Mouse (Mus musculus): ENCODE measurements around the gene Ddx54. TPM values are rescaled to one million over a fixed set of nuclear protein-coding genes. Genes with fewer than 3 reads are reported as not detected.

The Ddx54 gene
- polyA plus RNA-seq, 1 experiment, result 49.9 TPM

GRCm38 (mm10) chr5:120652915-120653701, 40.6 kb downstream of the Ddx54 start:
- no peak for TF ChIP-seq CTCF (IDR thresholded peaks at IDR 0.05; ENCODE audit: low read depth, low read length)
- TF ChIP-seq EP300 (IDR thresholded peaks at IDR 0.05; ENCODE audit: insufficient read depth, low read depth, low read length), result no peak
- TF ChIP-seq POLR2A (IDR thresholded peaks at IDR 0.05; ENCODE audit: insufficient read depth, low read length), result no peak
- Histone ChIP-seq H3K9ac (ENCODE audit: low read depth, poor library complexity, severe bottlenecking) (no peak overlapping the region), H3K27ac (ENCODE audit: insufficient read depth, low read length) (no peak overlapping the region), H3K4me1 (ENCODE audit: control insufficient read depth, insufficient read depth, low read length) (peaks cover 4% of the 10 kb centered on the region), H3K36me3 (ENCODE audit: control insufficient read depth, insufficient read depth, low read length, poor library complexity, severe bottlenecking) (no peaks in the 10 kb centered on the region), H3K4me3 (ENCODE audit: low read depth, low read length) (no peak overlapping the region; the same call in 1 of the 2 replicates), H3K9me3 (replicated peaks; ENCODE audit: control insufficient read depth, insufficient read depth, low read length, poor library complexity, severe bottlenecking) (no peaks in the 10 kb centered on the region), H3K27me3 (ENCODE audit: control insufficient read depth, insufficient read depth, low read length, poor library complexity, severe bottlenecking) (no peaks in the 10 kb centered on the region)

- Histone ChIP-seq H3K27ac (ENCODE audit: insufficient read depth, low read length) (no peak overlapping the region), H3K4me3 (ENCODE audit: low read depth, low read length) (no peak overlapping the region), H3K36me3 (ENCODE audit: control insufficient read depth, insufficient read depth, low read length, poor library complexity, severe bottlenecking) (no peaks in the 10 kb centered on the region), H3K9me3 (replicated peaks; ENCODE audit: control insufficient read depth, insufficient read depth, low read length, poor library complexity, severe bottlenecking) (no peaks in the 10 kb centered on the region), H3K4me1 (ENCODE audit: control insufficient read depth, insufficient read depth, low read length) (peaks cover 4% of the 10 kb centered on the region), H3K27me3 (ENCODE audit: control insufficient read depth, insufficient read depth, low read length, poor library complexity, severe bottlenecking) (no peaks in the 10 kb centered on the region), H3K9ac (ENCODE audit: low read depth, poor library complexity, severe bottlenecking) (no peak overlapping the region)
- no peak for TF ChIP-seq CTCF (IDR thresholded peaks at IDR 0.05; ENCODE audit: low read depth, low read length)
- TF ChIP-seq POLR2A (IDR thresholded peaks at IDR 0.05; ENCODE audit: insufficient read depth, low read length), result no peak
- TF ChIP-seq EP300 (IDR thresholded peaks at IDR 0.05; ENCODE audit: insufficient read depth, low read depth, low read length), result no peak
These were observed 41.3 kb downstream of the Ddx54 start for GRCm38 (mm10) chr5:120653873-120654272.

- TF ChIP-seq CTCF (IDR thresholded peaks at IDR 0.05; ENCODE audit: low read depth, low read length) (peak; percentile 32), POLR2A (IDR thresholded peaks at IDR 0.05; ENCODE audit: insufficient read depth, low read length) (no peak)
- Histone ChIP-seq H3K4me1 (ENCODE audit: control insufficient read depth, insufficient read depth, low read length) (peaks cover 4% of the 10 kb centered on the region), H3K9me3 (replicated peaks; ENCODE audit: control insufficient read depth, insufficient read depth, low read length, poor library complexity, severe bottlenecking) (no peaks in the 10 kb centered on the region), H3K4me3 (ENCODE audit: low read depth, low read length) (no peak overlapping the region), H3K36me3 (ENCODE audit: control insufficient read depth, insufficient read depth, low read length, poor library complexity, severe bottlenecking) (no peaks in the 10 kb centered on the region), H3K27ac (ENCODE audit: insufficient read depth, low read length) (no peak overlapping the region), H3K27me3 (ENCODE audit: control insufficient read depth, insufficient read depth, low read length, poor library complexity, severe bottlenecking) (no peaks in the 10 kb centered on the region), H3K9ac (ENCODE audit: low read depth, poor library complexity, severe bottlenecking) (no peak overlapping the region)
These were observed 43.8 kb downstream of the Ddx54 start for GRCm38 (mm10) chr5:120656281-120656751.

GRCm38 (mm10) chr5:120660816-120661215, 48.3 kb downstream of the Ddx54 start:
- Histone ChIP-seq H3K27ac (ENCODE audit: insufficient read depth, low read length) (no peak overlapping the region), H3K9me3 (replicated peaks; ENCODE audit: control insufficient read depth, insufficient read depth, low read length, poor library complexity, severe bottlenecking) (no peaks in the 10 kb centered on the region), H3K27me3 (ENCODE audit: control insufficient read depth, insufficient read depth, low read length, poor library complexity, severe bottlenecking) (no peaks in the 10 kb centered on the region), H3K36me3 (ENCODE audit: control insufficient read depth, insufficient read depth, low read length, poor library complexity, severe bottlenecking) (no peaks in the 10 kb centered on the region), H3K4me3 (ENCODE audit: low read depth, low read length) (no peak overlapping the region), H3K4me1 (ENCODE audit: control insufficient read depth, insufficient read depth, low read length) (no peaks in the 10 kb centered on the region), H3K9ac (ENCODE audit: low read depth, poor library complexity, severe bottlenecking) (no peak overlapping the region)
- no peak for TF ChIP-seq POLR2A (IDR thresholded peaks at IDR 0.05; ENCODE audit: insufficient read depth, low read length)
- no peak for TF ChIP-seq CTCF (IDR thresholded peaks at IDR 0.05; ENCODE audit: low read depth, low read length)
- TF ChIP-seq EP300 (IDR thresholded peaks at IDR 0.05; ENCODE audit: insufficient read depth, low read depth, low read length), result no peak

GRCm38 (mm10) chr5:120664888-120665287, 52.3 kb downstream of the Ddx54 start:
- Histone ChIP-seq H3K27ac (ENCODE audit: insufficient read depth, low read length) (no peak overlapping the region), H3K9me3 (replicated peaks; ENCODE audit: control insufficient read depth, insufficient read depth, low read length, poor library complexity, severe bottlenecking) (no peaks in the 10 kb centered on the region), H3K4me3 (ENCODE audit: low read depth, low read length) (no peak overlapping the region), H3K4me1 (ENCODE audit: control insufficient read depth, insufficient read depth, low read length) (no peaks in the 10 kb centered on the region), H3K36me3 (ENCODE audit: control insufficient read depth, insufficient read depth, low read length, poor library complexity, severe bottlenecking) (no peaks in the 10 kb centered on the region), H3K9ac (ENCODE audit: low read depth, poor library complexity, severe bottlenecking) (no peak overlapping the region), H3K27me3 (ENCODE audit: control insufficient read depth, insufficient read depth, low read length, poor library complexity, severe bottlenecking) (no peaks in the 10 kb centered on the region)
- TF ChIP-seq CTCF (IDR thresholded peaks at IDR 0.05; ENCODE audit: low read depth, low read length) (peak; percentile 37), POLR2A (IDR thresholded peaks at IDR 0.05; ENCODE audit: insufficient read depth, low read length) (no peak)

GRCm38 (mm10) chr5:120668761-120669160, 56.2 kb downstream of the Ddx54 start:
- no peaks in the 10 kb centered on the region for H3K9me3 ChIP-seq (replicated peaks; ENCODE audit: control insufficient read depth, insufficient read depth, low read length, poor library complexity, severe bottlenecking)
- H3K9ac ChIP-seq (ENCODE audit: low read depth, poor library complexity, severe bottlenecking), result no peak overlapping the region
- TF ChIP-seq EP300 (IDR thresholded peaks at IDR 0.05; ENCODE audit: insufficient read depth, low read depth, low read length) (no peak), POLR2A (IDR thresholded peaks at IDR 0.05; ENCODE audit: insufficient read depth, low read length) (no peak), CTCF (IDR thresholded peaks at IDR 0.05; ENCODE audit: low read depth, low read length) (no peak)
- H3K4me1 ChIP-seq (ENCODE audit: control insufficient read depth, insufficient read depth, low read length), result no peaks in the 10 kb centered on the region
- no peak overlapping the region for H3K27ac ChIP-seq (ENCODE audit: insufficient read depth, low read length)
- H3K27me3 ChIP-seq (ENCODE audit: control insufficient read depth, insufficient read depth, low read length, poor library complexity, severe bottlenecking), result no peaks in the 10 kb centered on the region
- no peaks in the 10 kb centered on the region for H3K36me3 ChIP-seq (ENCODE audit: control insufficient read depth, insufficient read depth, low read length, poor library complexity, severe bottlenecking)
- no peak overlapping the region for H3K4me3 ChIP-seq (ENCODE audit: low read depth, low read length)

Data from ES-Bruce4 (cell line).